Mouse (Mus musculus) midbrain, embryonic 10.5 days (tissue): Measurements from ENCODE around the gene Alg5. TPM values are rescaled to one million over a fixed set of nuclear protein-coding genes. Genes with fewer than 3 reads are reported as not detected.
"Not testable (repeated sequence)": the region's sequence is repeated elsewhere in the genome, so short reads cannot be mapped to it uniquely, and the experiment has no call there.

Experiments used
- DNase-seq: peaks from one replicate; pipeline ENCODE4 v3.0.0-alpha.2; 2017; ENCODE audit warnings: low spot score
- H3K27ac ChIP-seq: fragments of 300-500 bp; sonication (generic); replicated peaks from 2 replicates; pipeline ENCODE4 v1.5.1; 2016; ENCODE audit warnings: mild to moderate bottlenecking
- H3K27me3 ChIP-seq: fragments of 300-500 bp; sonication (generic); 2 replicates; pipeline ENCODE4 v1.6.1; 2016; ENCODE audit warnings: low read depth, mild to moderate bottlenecking; ENCODE audit not compliant: poor library complexity, severe bottlenecking
- H3K36me3 ChIP-seq: fragments of 300-500 bp; sonication (generic); 2 replicates; pipeline ENCODE4 v1.6.1; 2016; ENCODE audit warnings: mild to moderate bottlenecking, moderate library complexity
- H3K4me1 ChIP-seq: fragments of 300-500 bp; sonication (generic); 2 replicates; pipeline ENCODE4 v1.6.1; 2016
- H3K4me3 ChIP-seq: fragments of 300-500 bp; sonication (generic); 2 replicates; pipeline ENCODE4 v1.5.1; 2016; ENCODE audit warnings: mild to moderate bottlenecking, moderate library complexity
- H3K9me3 ChIP-seq: fragments of 300-500 bp; sonication (generic); replicated peaks from 2 replicates; pipeline ENCODE4 v1.6.1; 2016; ENCODE audit warnings: mild to moderate bottlenecking
- WGBS: fragments of 180-500 bp; shearing (Covaris S2); methylation state at CpG from one replicate; pipeline ENCODE4 v1.1.7; 2016; 5-methylcytosine and 5-hydroxymethylcytosine counted together
- polyA plus RNA-seq: library from polyadenylated mRNA; unstranded; fragments of >200 nt; fragmentation: Nextera tagmentation; extraction: Ambion mirVana; gene quantifications from 2 replicates; pipeline ENCODE4 v1.2.1, GENCODE M21; 2016

Alg5 gene
- polyA plus RNA-seq, 1 experiment from 2014 or later, result 42.4 TPM

GRCm38 (mm10) chr3:54755145-54756041, 20.1 kb downstream of the Alg5 start, which contains the start of gene Smad9:
Smad9 (plus strand) TSS chr3:54755582.
- peak within 1 kb of the TSS; percentile 75 for H3K27ac ChIP-seq
- peak within 1 kb of the TSS; percentile 67 for H3K4me3 ChIP-seq
- WGBS, result under 1% methylated on average over 66 of the region's 66 CpGs
- H3K9me3 ChIP-seq, result 0 out of 2 replicates have a peak, but pooled peaks cover 2% of the 10 kb centered on the region
- H3K36me3 ChIP-seq, result peaks cover 18% of the 10 kb centered on the region
- peaks cover 24% of the 10 kb centered on the region for H3K4me1 ChIP-seq
- peak; percentile 49 for DNase-seq
- peaks cover 45% of the 10 kb centered on the region for H3K27me3 ChIP-seq

- Histone ChIP-seq H3K27me3 (peaks cover 45% of the 10 kb centered on the region), H3K4me1 (peaks cover 30% of the 10 kb centered on the region), H3K36me3 (peaks cover 12% of the 10 kb centered on the region), H3K27ac (no peak overlapping the region), H3K9me3 (no peaks in the 10 kb centered on the region), H3K4me3 (peak overlapping the region; percentile 67)
- DNase-seq, result peak; percentile 35
- WGBS, result under 1% methylated on average over 11 of the region's 11 CpGs
Observed at GRCm38 (mm10) chr3:54756058-54756457, 20.7 kb downstream of the Alg5 start.

- H3K4me3 ChIP-seq, result no peak overlapping the region
- DNase-seq, result no peak
- no peaks in the 10 kb centered on the region for H3K9me3 ChIP-seq
- H3K36me3 ChIP-seq, result no peaks in the 10 kb centered on the region
- H3K27me3 ChIP-seq, result peaks cover 45% of the 10 kb centered on the region
- WGBS, result 84% methylated on average over 8 of the region's 8 CpGs
- H3K27ac ChIP-seq, result no peak overlapping the region
- peaks cover 38% of the 10 kb centered on the region for H3K4me1 ChIP-seq
Observed at GRCm38 (mm10) chr3:54757446-54757845, 22.1 kb downstream of the Alg5 start.

GRCm38 (mm10) chr3:54759211-54759610, 23.9 kb downstream of the Alg5 start:
- DNase-seq, result no peak
- Histone ChIP-seq H3K27me3 (peaks cover 38% of the 10 kb centered on the region), H3K4me3 (no peak overlapping the region), H3K9me3 (no peaks in the 10 kb centered on the region), H3K27ac (no peak overlapping the region), H3K4me1 (peaks cover 41% of the 10 kb centered on the region), H3K36me3 (no peaks in the 10 kb centered on the region)
- WGBS, result 82% methylated on average over 9 of the region's 9 CpGs

- no peaks in the 10 kb centered on the region for H3K9me3 ChIP-seq
- no peak overlapping the region for H3K27ac ChIP-seq
- 57% methylated on average over 15 of the region's 15 CpGs for WGBS
- no peaks in the 10 kb centered on the region for H3K36me3 ChIP-seq
- DNase-seq, result no peak
- H3K4me1 ChIP-seq, result peaks cover 38% of the 10 kb centered on the region
- peaks cover 25% of the 10 kb centered on the region for H3K27me3 ChIP-seq
- H3K4me3 ChIP-seq, result no peak overlapping the region
Observed at GRCm38 (mm10) chr3:54760321-54761115, 25.2 kb downstream of the Alg5 start.

GRCm38 (mm10) chr3:54761258-54761657, 25.9 kb downstream of the Alg5 start:
- H3K4me1 ChIP-seq, result peaks cover 31% of the 10 kb centered on the region
- no peaks in the 10 kb centered on the region for H3K9me3 ChIP-seq
- peaks cover 18% of the 10 kb centered on the region for H3K27me3 ChIP-seq
- DNase-seq, result no peak
- no peak overlapping the region for H3K27ac ChIP-seq
- 82% methylated on average over 1 of the region's 1 CpGs for WGBS
- no peak overlapping the region for H3K4me3 ChIP-seq
- H3K36me3 ChIP-seq, result no peaks in the 10 kb centered on the region

GRCm38 (mm10) chr3:54764418-54764817, 29.1 kb downstream of the Alg5 start:
- peak; percentile 25 for DNase-seq
- no peaks in the 10 kb centered on the region for H3K27me3 ChIP-seq
- peaks cover 25% of the 10 kb centered on the region for H3K4me1 ChIP-seq
- no peak overlapping the region for H3K27ac ChIP-seq
- WGBS, result 68% methylated on average over 18 of the region's 18 CpGs
- peak overlapping the region; percentile 20; the same call in 1 of the 2 replicates for H3K4me3 ChIP-seq
- no peaks in the 10 kb centered on the region for H3K9me3 ChIP-seq
- no peaks in the 10 kb centered on the region for H3K36me3 ChIP-seq

- H3K27me3 ChIP-seq, H3K9me3 ChIP-seq, H3K27ac ChIP-seq, H3K36me3 ChIP-seq, H3K4me3 ChIP-seq, DNase-seq: not testable (repeated sequence)
- peaks cover 27% of the 10 kb centered on the region for H3K4me1 ChIP-seq
- 85% methylated on average over 6 of the region's 6 CpGs for WGBS
Observed at GRCm38 (mm10) chr3:54765521-54765920, 30.2 kb downstream of the Alg5 start.

- no peaks in the 10 kb centered on the region for H3K27me3 ChIP-seq
- no peak overlapping the region for H3K4me3 ChIP-seq
- DNase-seq, result no peak
- H3K4me1 ChIP-seq, result peaks cover 22% of the 10 kb centered on the region
- H3K36me3 ChIP-seq, result no peaks in the 10 kb centered on the region
- no peak overlapping the region for H3K27ac ChIP-seq
- no peaks in the 10 kb centered on the region for H3K9me3 ChIP-seq
- WGBS, result 80% methylated on average over 14 of the region's 14 CpGs
Observed at GRCm38 (mm10) chr3:54766034-54766433, 30.7 kb downstream of the Alg5 start.

- H3K27me3 ChIP-seq, result no peaks in the 10 kb centered on the region
- H3K36me3 ChIP-seq, result no peaks in the 10 kb centered on the region
- H3K4me1 ChIP-seq, result peaks cover 16% of the 10 kb centered on the region
- WGBS, result 86% methylated on average over 5 of the region's 5 CpGs
- no peak for DNase-seq
- no peak overlapping the region for H3K27ac ChIP-seq
- H3K9me3 ChIP-seq, result no peaks in the 10 kb centered on the region
- H3K4me3 ChIP-seq, result no peak overlapping the region
Observed at GRCm38 (mm10) chr3:54766811-54767210, 31.5 kb downstream of the Alg5 start.

- 91% methylated on average over 8 of the region's 8 CpGs for WGBS
- no peak overlapping the region for H3K27ac ChIP-seq
- no peak overlapping the region for H3K4me3 ChIP-seq
- H3K9me3 ChIP-seq, result peaks cover 3% of the 10 kb centered on the region
- no peaks in the 10 kb centered on the region for H3K27me3 ChIP-seq
- H3K4me1 ChIP-seq, result peaks cover 14% of the 10 kb centered on the region
- H3K36me3 ChIP-seq, result no peaks in the 10 kb centered on the region
- no peak for DNase-seq
Observed at GRCm38 (mm10) chr3:54768592-54768991, 33.3 kb downstream of the Alg5 start.

GRCm38 (mm10) chr3:54769349-54770275, 34.3 kb downstream of the Alg5 start:
- H3K27me3 ChIP-seq, result no peaks in the 10 kb centered on the region
- H3K4me3 ChIP-seq, result no peak overlapping the region
- H3K9me3 ChIP-seq, result peaks cover 5% of the 10 kb centered on the region
- no peaks in the 10 kb centered on the region for H3K36me3 ChIP-seq
- no peak for DNase-seq
- no peak overlapping the region for H3K27ac ChIP-seq
- 66% methylated on average over 17 of the region's 17 CpGs for WGBS
- peaks cover 7% of the 10 kb centered on the region for H3K4me1 ChIP-seq
